ENCODE assay signal across 17 mouse cellular contexts in the genomic region with DNA sequence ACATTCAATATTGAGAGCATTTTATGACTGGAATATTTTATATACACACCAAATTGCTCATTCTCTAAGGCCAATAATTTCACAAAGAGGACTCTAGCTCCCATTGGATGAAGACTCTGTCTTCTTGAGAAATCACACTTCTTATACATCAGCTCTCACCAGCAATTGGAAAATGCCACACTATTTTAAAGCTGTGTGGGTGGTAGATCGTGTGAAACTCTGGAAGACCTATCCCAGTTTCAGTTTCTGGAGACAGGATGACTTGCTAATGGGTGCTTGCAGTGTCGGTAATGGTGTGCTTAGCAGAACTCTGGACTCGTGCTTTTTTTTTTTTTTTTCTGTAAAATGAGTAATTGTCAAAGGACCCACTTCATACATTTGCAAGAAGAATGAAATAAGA.
"Had no signal": no experiment of that assay in that cellular context is flagged by ENCODE, and none has a peak within 500 bp of the region (broad histone marks: within the 10 kb centered on the region; RNA-seq: fewer than 3 reads in every experiment).

No protein-coding gene starts in this region.

- DNase-seq: liver, postnatal 0 days; lung, adult 2 months; lung, postnatal 14 days; lung, postnatal 36 days; right cerebral cortex, postnatal 14 days; thymus, adult 18-20 months; thymus, postnatal 14 days; thymus, postnatal 36 days had no signal

- ATAC-seq: liver, postnatal 0 days; lung, postnatal 0 days; midbrain, embryonic 13.5 days; midbrain, embryonic 15.5 days had no signal

- H3K4me3 ChIP-seq: lung, embryonic 15.5 days; megakaryocyte, embryonic 14.5 days; midbrain, embryonic 13.5 days; midbrain, embryonic 15.5 days; neural tube, embryonic 12.5 days; stomach, embryonic 15.5 days had no signal

- H3K27ac ChIP-seq: lung, embryonic 15.5 days; macrophage; midbrain, embryonic 13.5 days; midbrain, embryonic 15.5 days; neural tube, embryonic 12.5 days; stomach, embryonic 15.5 days; stomach, postnatal 0 days had no signal
